Comparison of ENCODE assay signal across 28 mouse cellular contexts in genomic region chr7:122528201-122528600, GRCm38 (mm10).
"Had no signal": no experiment of that assay in that cellular context is flagged by ENCODE, and none has a peak within 500 bp of the region (broad histone marks: within the 10 kb centered on the region; RNA-seq: fewer than 3 reads in every experiment).

No protein-coding gene starts in this region.

- ATAC-seq: forebrain, embryonic 13.5 days; forebrain, embryonic 14.5 days; forebrain, embryonic 15.5 days; forebrain, embryonic 16.5 days; forebrain, postnatal 0 days had no signal

- H3K4me1 ChIP-seq: embryonic facial prominence, embryonic 10.5 days; embryonic facial prominence, embryonic 12.5 days; embryonic facial prominence, embryonic 13.5 days; embryonic facial prominence, embryonic 15.5 days; forebrain, embryonic 15.5 days had no signal

- H3K9ac ChIP-seq: embryonic facial prominence, embryonic 12.5 days; embryonic facial prominence, embryonic 13.5 days; embryonic facial prominence, embryonic 15.5 days; forebrain, embryonic 12.5 days; forebrain, embryonic 13.5 days; forebrain, embryonic 15.5 days; forebrain, postnatal 0 days had no signal

- H3K36me3 ChIP-seq: embryonic facial prominence, embryonic 10.5 days; embryonic facial prominence, embryonic 12.5 days; embryonic facial prominence, embryonic 13.5 days; embryonic facial prominence, embryonic 15.5 days; forebrain, embryonic 10.5 days; forebrain, embryonic 12.5 days; forebrain, embryonic 15.5 days had no signal

- H3K27ac ChIP-seq: embryonic facial prominence, embryonic 10.5 days; embryonic facial prominence, embryonic 12.5 days; embryonic facial prominence, embryonic 13.5 days; embryonic facial prominence, embryonic 15.5 days; forebrain, embryonic 10.5 days; forebrain, embryonic 12.5 days; forebrain, embryonic 13.5 days; forebrain, embryonic 15.5 days; gastrocnemius, adult 2 months; heart, adult 2 months had no signal

- DNase-seq: cerebellum, adult 2 months; cerebellum, adult 8-10 months; cerebellum, adult 9-10 months; cerebellum, adult 9-11 months; cerebellum, postnatal 10 days; cerebellum, postnatal 14 days; cerebellum, postnatal 25 days; cerebellum, postnatal 36 days; embryo, embryonic 11 days; forebrain, postnatal 0 days; gastrocnemius, adult 2 months; gastrocnemius, postnatal 10 days; gastrocnemius, postnatal 14 days; gastrocnemius, postnatal 25 days; gastrocnemius, postnatal 36 days; heart, adult 18-20 months; heart, adult 2 months had no signal

- H3K9me3 ChIP-seq: embryonic facial prominence, embryonic 10.5 days; embryonic facial prominence, embryonic 12.5 days; embryonic facial prominence, embryonic 13.5 days; embryonic facial prominence, embryonic 15.5 days; forebrain, embryonic 10.5 days; forebrain, embryonic 12.5 days; forebrain, embryonic 13.5 days; forebrain, embryonic 15.5 days had no signal

- H3K4me3 ChIP-seq: embryonic facial prominence, embryonic 10.5 days; embryonic facial prominence, embryonic 12.5 days; embryonic facial prominence, embryonic 13.5 days; embryonic facial prominence, embryonic 15.5 days; erythroblast, embryonic 14.5 days; forebrain, embryonic 10.5 days; forebrain, embryonic 12.5 days; forebrain, embryonic 13.5 days; forebrain, embryonic 15.5 days; gastrocnemius, adult 2 months; heart, adult 2 months had no signal

- H3K4me2 ChIP-seq: embryonic facial prominence, embryonic 12.5 days; embryonic facial prominence, embryonic 13.5 days; embryonic facial prominence, embryonic 15.5 days; forebrain, embryonic 12.5 days; forebrain, embryonic 13.5 days; forebrain, embryonic 15.5 days had no signal

- H3K27me3 ChIP-seq: embryonic facial prominence, embryonic 12.5 days; embryonic facial prominence, embryonic 13.5 days; embryonic facial prominence, embryonic 15.5 days; forebrain, embryonic 12.5 days; forebrain, embryonic 13.5 days; forebrain, embryonic 15.5 days had no signal
